Mouse (Mus musculus) limb, embryonic 14.5 days (tissue): ENCODE data around the gene Slc28a3. TPM values are rescaled to one million over a fixed set of nuclear protein-coding genes. Genes with fewer than 3 reads are reported as not detected.

Source experiments
- ATAC-seq: fragments of 200-750 bp; cut with Nextera tagmentation; 2 replicates; pipeline ENCODE4 v1.8.0; 2017; ENCODE audit warnings: low read depth, moderate number of reproducible peaks, moderate TSS enrichment; ENCODE audit not compliant: low FRiP score
- DNase-seq: peaks from one replicate; pipeline ENCODE4 v3.0.0-alpha.2; 2015; ENCODE audit warnings: low spot score
- H3K27ac ChIP-seq: fragments of 300-500 bp; sonication (generic); replicated peaks from 2 replicates; pipeline ENCODE4 v1.5.1; 2014; ENCODE audit warnings: low read depth, mild to moderate bottlenecking, low read length, moderate library complexity, mixed read lengths
- H3K27me3 ChIP-seq: fragments of 300-500 bp; sonication (generic); 2 replicates; pipeline ENCODE4 v1.6.1; 2014; ENCODE audit warnings: low read length, mixed read lengths; ENCODE audit not compliant: control insufficient read depth, insufficient read depth
- H3K36me3 ChIP-seq: fragments of 300-500 bp; sonication (generic); 2 replicates; pipeline ENCODE4 v1.6.1; 2014; ENCODE audit warnings: mild to moderate bottlenecking, low read length, moderate library complexity, mixed read lengths; ENCODE audit not compliant: control insufficient read depth, insufficient read depth
- H3K4me1 ChIP-seq: fragments of 300-500 bp; sonication (generic); 2 replicates; pipeline ENCODE4 v1.6.1; 2014; ENCODE audit warnings: antibody characterized with exemption, low read length, mixed read lengths; ENCODE audit not compliant: control insufficient read depth, insufficient read depth
- H3K4me2 ChIP-seq: fragments of 300-500 bp; sonication (generic); replicated peaks from 2 replicates; pipeline ENCODE4 v1.6.1; 2014; ENCODE audit warnings: low read depth, mild to moderate bottlenecking, low read length, moderate library complexity; ENCODE audit not compliant: severe bottlenecking
- H3K4me3 ChIP-seq: fragments of 300-500 bp; sonication (generic); replicated peaks from 2 replicates; pipeline ENCODE4 v1.5.1; 2014; ENCODE audit warnings: low read length
- H3K9ac ChIP-seq: fragments of 300-500 bp; sonication (generic); 2 replicates; pipeline ENCODE4 v1.6.1; 2014; ENCODE audit warnings: mild to moderate bottlenecking, low read depth, low read length, moderate library complexity; ENCODE audit not compliant: severe bottlenecking
- H3K9me3 ChIP-seq: fragments of 300-500 bp; sonication (generic); 2 replicates; pipeline ENCODE4 v1.6.1; 2016; ENCODE audit warnings: low read length; ENCODE audit not compliant: control insufficient read depth
- POLR2A ChIP-seq: fragments of 200-500 bp; IDR thresholded peaks from 2 replicates; pipeline ENCODE4 v1.8.0; 2012; ENCODE audit warnings: inconsistent platforms, mild to moderate bottlenecking, moderate library complexity, borderline replicate concordance; ENCODE audit not compliant: insufficient read depth, insufficient read length; ENCODE audit errors: extremely low read depth
- WGBS: fragments of 180-500 bp; shearing (Covaris S2); extraction: QIAGEN DNeasy Blood & Tissue Kit; methylation state at CpG from one replicate; pipeline ENCODE4 v1.1.7; 2014; 5-methylcytosine and 5-hydroxymethylcytosine counted together
- polyA plus RNA-seq, 2 experiments: library from polyadenylated mRNA; depleted of rRNA in 1 of 2; stranded (reverse) in 1 of 2; unstranded in 1 of 2; fragments of >200 nt; fragmentation: Nextera tagmentation in 1 of 2; extraction: Ambion mirVana in 1 of 2; gene quantifications; 2 replicates each; pipeline versions ENCODE4 v1.2.1 to v1.2.3; 2012 to 2014

Slc28a3 gene
- polyA plus RNA-seq, 2 experiments = 0.13 TPM; not detected in 1

GRCm38 (mm10) chr13:58497809-58498208, 112.9 kb downstream of the Slc28a3 start:
- Histone ChIP-seq H3K4me1 (peaks cover 10% of the 10 kb centered on the region), H3K4me3 (no peak overlapping the region), H3K9ac (no peak overlapping the region), H3K27me3 (no peaks in the 10 kb centered on the region), H3K9me3 (no peaks in the 10 kb centered on the region), H3K27ac (no peak overlapping the region), H3K36me3 (no peaks in the 10 kb centered on the region), H3K4me2 (no peak overlapping the region)
- DNase-seq (no peak), ATAC-seq (no peak)
- 80% methylated on average over 12 of the region's 12 CpGs for WGBS
- TF ChIP-seq POLR2A = no peak

Other genes starting within 250 kb of the Slc28a3 start
- gene 2210016F16Rik, start 225.7 kb downstream of the Slc28a3 start, polyA plus RNA-seq (2012; rRNA removed) = 15.3 and 15.7 TPM in 2 replicates
- gene 2210016F16Rik, start 225.7 kb downstream of the Slc28a3 start, polyA plus RNA-seq (2014; fragmentation: Nextera tagmentation; extraction: Ambion mirVana) = 28.4 and 30.1 TPM in 2 replicates
- gene Rmi1, start 208.6 kb downstream of the Slc28a3 start, polyA plus RNA-seq (2012; rRNA removed) = 14.4 and 15.2 TPM in 2 replicates
- 23.5 and 24.0 TPM in 2 replicates for gene Rmi1, start 208.6 kb downstream of the Slc28a3 start, polyA plus RNA-seq (2014; fragmentation: Nextera tagmentation; extraction: Ambion mirVana)
- gene Hnrnpk, start 207.5 kb downstream of the Slc28a3 start, polyA plus RNA-seq (2012; rRNA removed) = 816 and 883 TPM in 2 replicates
- gene Hnrnpk, start 207.5 kb downstream of the Slc28a3 start, polyA plus RNA-seq (2014; fragmentation: Nextera tagmentation; extraction: Ambion mirVana) = 1,312 and 1,461 TPM in 2 replicates
- 18.2 and 18.4 TPM in 2 replicates for gene Ntrk2, start 195.7 kb upstream of the Slc28a3 start, polyA plus RNA-seq (2012; rRNA removed)
- gene Ntrk2, start 195.7 kb upstream of the Slc28a3 start, polyA plus RNA-seq (2014; fragmentation: Nextera tagmentation; extraction: Ambion mirVana) = 15.8 and 15.9 TPM in 2 replicates